Mouse (Mus musculus) limb, embryonic 15.5 days (tissue): ENCODE measurements at regions not wholly inside any gene's neighbourhood (a gene's known extent, or its start where the extent isn't known, plus 50 kb on each side); places are given as distances from the start of the nearest gene placed in this dataset.

Experiments used
- ATAC-seq: fragments of 200-750 bp; cut with Nextera tagmentation; 2 replicates; pipeline ENCODE4 v1.8.0; 2017; ENCODE audit warnings: low read depth, moderate TSS enrichment; ENCODE audit not compliant: insufficient number of reproducible peaks, low FRiP score, low TSS enrichment
- H3K27ac ChIP-seq: fragments of 300-500 bp; sonication (generic); 2 replicates; pipeline ENCODE4 v1.5.1; 2015; ENCODE audit warnings: moderate library complexity, mild to moderate bottlenecking, inconsistent platforms
- H3K27me3 ChIP-seq: fragments of 300-500 bp; sonication (generic); 2 replicates; pipeline ENCODE4 v1.6.1; 2015; ENCODE audit warnings: inconsistent platforms
- H3K36me3 ChIP-seq: fragments of 300-500 bp; sonication (generic); 2 replicates; pipeline ENCODE4 v1.6.1; 2015; ENCODE audit warnings: inconsistent platforms
- H3K4me1 ChIP-seq: fragments of 300-500 bp; sonication (generic); 2 replicates; pipeline ENCODE4 v1.6.1; 2015; ENCODE audit warnings: inconsistent platforms
- H3K4me2 ChIP-seq: fragments of 300-500 bp; sonication (generic); 2 replicates; pipeline ENCODE4 v1.6.1; 2015; ENCODE audit warnings: mild to moderate bottlenecking, inconsistent platforms
- H3K4me3 ChIP-seq: fragments of 300-500 bp; sonication (generic); 2 replicates; pipeline ENCODE4 v1.5.1; 2015; ENCODE audit warnings: mild to moderate bottlenecking, inconsistent platforms
- H3K9ac ChIP-seq: fragments of 300-500 bp; sonication (generic); 2 replicates; pipeline ENCODE4 v1.6.1; 2015; ENCODE audit warnings: inconsistent platforms
- H3K9me3 ChIP-seq: fragments of 300-500 bp; sonication (generic); 2 replicates; pipeline ENCODE4 v1.6.1; 2016; ENCODE audit warnings: inconsistent platforms
- WGBS: fragments of 180-500 bp; shearing (Covaris S2); methylation state at CpG from one replicate; pipeline ENCODE4 v1.1.7; 2015; 5-methylcytosine and 5-hydroxymethylcytosine counted together

GRCm38 (mm10) chr9:115665337-115666004 is 243.8 kb upstream of the Gadl1 start:
- Histone ChIP-seq H3K4me3 (no peak overlapping the region), H3K9ac (no peak overlapping the region), H3K9me3 (no peaks in the 10 kb centered on the region), H3K36me3 (no peaks in the 10 kb centered on the region), H3K4me2 (no peak overlapping the region), H3K27ac (no peak overlapping the region), H3K4me1 (no peaks in the 10 kb centered on the region), H3K27me3 (no peaks in the 10 kb centered on the region)
- ATAC-seq = no peak
- WGBS = 52% methylated on average over 5 of the region's 5 CpGs

GRCm38 (mm10) chr9:115666530-115666929 is 242.7 kb upstream of the Gadl1 start:
- no peak for ATAC-seq
- H3K27me3 ChIP-seq = no peaks in the 10 kb centered on the region
- no peaks in the 10 kb centered on the region for H3K9me3 ChIP-seq
- H3K36me3 ChIP-seq = no peaks in the 10 kb centered on the region
- no peak overlapping the region for H3K9ac ChIP-seq
- no peak overlapping the region for H3K27ac ChIP-seq
- no peaks in the 10 kb centered on the region for H3K4me1 ChIP-seq
- H3K4me2 ChIP-seq = no peak overlapping the region
- no peak overlapping the region for H3K4me3 ChIP-seq
- 79% methylated on average over 3 of the region's 3 CpGs for WGBS

DNA sequence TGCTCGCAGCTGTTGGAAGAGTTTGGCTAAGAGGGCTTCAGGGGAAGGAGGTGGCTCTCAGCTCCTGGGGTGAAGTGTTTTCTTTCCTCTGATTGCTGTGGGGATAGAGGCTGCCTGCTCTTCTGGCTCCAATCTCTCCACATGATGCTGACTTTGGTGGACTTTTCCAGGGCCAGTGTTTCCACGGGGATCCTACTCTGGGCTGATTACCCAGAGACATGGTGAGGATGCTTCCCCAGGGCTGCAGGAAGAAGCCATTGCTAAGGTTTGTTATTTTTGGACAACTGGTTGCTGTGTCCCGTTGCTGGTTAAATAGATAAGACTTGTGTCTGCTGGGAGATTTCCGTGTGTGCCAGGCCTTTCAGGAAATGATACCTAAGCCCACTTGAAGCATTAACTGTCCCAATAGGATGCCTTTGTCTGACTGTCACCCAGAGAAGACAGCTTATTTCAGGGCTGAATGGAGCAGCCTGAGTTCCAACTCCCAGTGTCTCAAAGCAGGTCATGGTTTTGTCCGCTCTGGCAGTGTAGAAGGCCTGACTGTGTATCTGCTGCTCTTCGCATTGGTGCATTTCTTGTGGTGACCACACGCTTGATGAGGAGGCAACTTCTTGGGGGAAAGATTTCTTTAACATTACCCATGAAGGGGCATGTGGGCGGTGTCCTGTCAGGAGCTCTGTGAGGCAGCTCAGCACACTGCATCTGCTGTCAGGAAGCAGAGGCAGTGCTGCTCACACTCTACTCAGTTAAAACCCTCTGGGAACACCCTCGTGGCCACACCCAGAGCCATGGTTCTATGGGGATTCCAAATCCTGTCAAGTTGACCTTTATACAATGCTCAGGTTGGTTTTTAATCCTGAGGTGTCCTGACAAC is 228.3 kb upstream of the Gadl1 start:
- Histone ChIP-seq H3K9ac (no peak overlapping the region), H3K4me2 (no peak overlapping the region), H3K4me1 (no peaks in the 10 kb centered on the region), H3K36me3 (no peaks in the 10 kb centered on the region), H3K27me3 (no peaks in the 10 kb centered on the region), H3K27ac (no peak overlapping the region), H3K4me3 (no peak overlapping the region), H3K9me3 (no peaks in the 10 kb centered on the region)
- WGBS = 74% methylated on average over 9 of the region's 9 CpGs
- no peak for ATAC-seq

DNA sequence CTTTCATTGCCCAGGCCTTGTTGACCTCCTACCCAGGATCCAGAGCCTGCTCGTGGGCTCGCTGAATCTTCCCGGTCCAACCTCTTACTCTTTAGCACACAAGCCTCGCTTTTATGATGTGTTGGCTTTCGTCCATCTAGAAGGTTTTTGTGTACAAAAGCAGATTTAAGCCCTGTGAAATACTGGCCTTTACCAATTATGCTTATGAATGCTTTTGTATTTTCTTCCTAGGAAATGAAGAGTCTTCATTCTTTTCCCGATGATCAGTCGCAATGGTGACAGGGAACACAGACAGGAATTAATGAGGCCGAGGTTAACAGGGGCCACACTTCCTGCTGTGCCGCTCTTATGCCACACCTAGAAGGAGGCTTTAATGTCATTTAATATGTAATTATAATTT is 227.4 kb upstream of the Gadl1 start:
- no peaks in the 10 kb centered on the region for H3K9me3 ChIP-seq
- 36% methylated on average over 9 of the region's 9 CpGs for WGBS
- H3K9ac ChIP-seq = no peak overlapping the region
- H3K36me3 ChIP-seq = no peaks in the 10 kb centered on the region
- ATAC-seq = no peak
- H3K4me2 ChIP-seq = no peak overlapping the region
- no peaks in the 10 kb centered on the region for H3K4me1 ChIP-seq
- H3K27me3 ChIP-seq = no peaks in the 10 kb centered on the region
- no peak overlapping the region for H3K27ac ChIP-seq
- no peak overlapping the region for H3K4me3 ChIP-seq

- Histone ChIP-seq H3K4me3 (no peak overlapping the region), H3K4me1 (no peaks in the 10 kb centered on the region), H3K27me3 (no peaks in the 10 kb centered on the region), H3K9me3 (no peaks in the 10 kb centered on the region), H3K27ac (no peak overlapping the region), H3K4me2 (no peak overlapping the region), H3K36me3 (no peaks in the 10 kb centered on the region), H3K9ac (no peak overlapping the region)
- no peak for ATAC-seq
Observed at GRCm38 (mm10) chr9:115683951-115684350, 225.3 kb upstream of the Gadl1 start.

GRCm38 (mm10) chr9:115686605-115687004 is 222.7 kb upstream of the Gadl1 start:
- no peak overlapping the region for H3K4me2 ChIP-seq
- 83% methylated on average over 5 of the region's 5 CpGs for WGBS
- no peaks in the 10 kb centered on the region for H3K4me1 ChIP-seq
- H3K36me3 ChIP-seq = no peaks in the 10 kb centered on the region
- no peak overlapping the region for H3K4me3 ChIP-seq
- no peaks in the 10 kb centered on the region for H3K27me3 ChIP-seq
- H3K9ac ChIP-seq = no peak overlapping the region
- H3K9me3 ChIP-seq = no peaks in the 10 kb centered on the region
- no peak for ATAC-seq
- no peak overlapping the region for H3K27ac ChIP-seq

- Histone ChIP-seq H3K9me3 (no peaks in the 10 kb centered on the region), H3K4me1 (no peaks in the 10 kb centered on the region), H3K27ac (no peak overlapping the region), H3K4me2 (no peak overlapping the region), H3K27me3 (no peaks in the 10 kb centered on the region), H3K9ac (no peak overlapping the region), H3K36me3 (no peaks in the 10 kb centered on the region), H3K4me3 (no peak overlapping the region)
- ATAC-seq = no peak
- 58% methylated on average over 2 of the region's 2 CpGs for WGBS
Observed at GRCm38 (mm10) chr9:115692837-115693236, 216.4 kb upstream of the Gadl1 start.

- no peak overlapping the region for H3K27ac ChIP-seq
- H3K4me1 ChIP-seq = no peaks in the 10 kb centered on the region
- H3K36me3 ChIP-seq = no peaks in the 10 kb centered on the region
- no peak overlapping the region for H3K4me2 ChIP-seq
- ATAC-seq = no peak
- 89% methylated on average over 7 of the region's 7 CpGs for WGBS
- H3K4me3 ChIP-seq = no peak overlapping the region
- H3K9me3 ChIP-seq = no peaks in the 10 kb centered on the region
- no peak overlapping the region for H3K9ac ChIP-seq
- H3K27me3 ChIP-seq = no peaks in the 10 kb centered on the region
Observed at GRCm38 (mm10) chr9:115703791-115704190, 205.5 kb upstream of the Gadl1 start.

DNA sequence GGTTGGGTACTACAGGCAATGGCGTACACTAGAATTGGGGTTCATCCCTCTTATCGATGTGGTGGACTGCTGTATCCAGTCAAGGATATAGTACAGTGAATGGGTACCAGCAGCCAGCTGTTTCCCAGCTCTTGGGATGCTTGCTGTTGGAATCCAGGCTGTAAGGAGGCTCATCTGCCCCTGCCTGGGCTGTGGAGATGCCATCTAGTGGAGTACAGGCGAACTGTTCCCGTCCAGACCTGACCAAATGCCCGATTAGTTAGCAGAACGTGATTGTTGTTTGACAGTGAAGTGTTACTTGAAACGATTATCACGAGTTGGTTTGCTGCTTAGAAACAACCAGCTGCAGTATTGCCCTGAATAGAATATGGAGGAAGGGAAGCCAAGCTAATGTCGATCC is 205.0 kb upstream of the Gadl1 start:
- H3K9me3 ChIP-seq = no peaks in the 10 kb centered on the region
- WGBS = 30% methylated on average over 9 of the region's 9 CpGs
- no peaks in the 10 kb centered on the region for H3K27me3 ChIP-seq
- no peak overlapping the region for H3K27ac ChIP-seq
- H3K4me1 ChIP-seq = no peaks in the 10 kb centered on the region
- no peak overlapping the region for H3K9ac ChIP-seq
- H3K36me3 ChIP-seq = no peaks in the 10 kb centered on the region
- H3K4me3 ChIP-seq = no peak overlapping the region
- no peak overlapping the region for H3K4me2 ChIP-seq
- ATAC-seq = no peak

GRCm38 (mm10) chr9:115705761-115706160 is 203.5 kb upstream of the Gadl1 start:
- Histone ChIP-seq H3K27ac (no peak overlapping the region), H3K36me3 (no peaks in the 10 kb centered on the region), H3K4me1 (no peaks in the 10 kb centered on the region), H3K4me2 (no peak overlapping the region), H3K9ac (no peak overlapping the region), H3K4me3 (no peak overlapping the region), H3K9me3 (no peaks in the 10 kb centered on the region), H3K27me3 (no peaks in the 10 kb centered on the region)
- no peak for ATAC-seq
- WGBS = 89% methylated on average over 6 of the region's 6 CpGs

DNA sequence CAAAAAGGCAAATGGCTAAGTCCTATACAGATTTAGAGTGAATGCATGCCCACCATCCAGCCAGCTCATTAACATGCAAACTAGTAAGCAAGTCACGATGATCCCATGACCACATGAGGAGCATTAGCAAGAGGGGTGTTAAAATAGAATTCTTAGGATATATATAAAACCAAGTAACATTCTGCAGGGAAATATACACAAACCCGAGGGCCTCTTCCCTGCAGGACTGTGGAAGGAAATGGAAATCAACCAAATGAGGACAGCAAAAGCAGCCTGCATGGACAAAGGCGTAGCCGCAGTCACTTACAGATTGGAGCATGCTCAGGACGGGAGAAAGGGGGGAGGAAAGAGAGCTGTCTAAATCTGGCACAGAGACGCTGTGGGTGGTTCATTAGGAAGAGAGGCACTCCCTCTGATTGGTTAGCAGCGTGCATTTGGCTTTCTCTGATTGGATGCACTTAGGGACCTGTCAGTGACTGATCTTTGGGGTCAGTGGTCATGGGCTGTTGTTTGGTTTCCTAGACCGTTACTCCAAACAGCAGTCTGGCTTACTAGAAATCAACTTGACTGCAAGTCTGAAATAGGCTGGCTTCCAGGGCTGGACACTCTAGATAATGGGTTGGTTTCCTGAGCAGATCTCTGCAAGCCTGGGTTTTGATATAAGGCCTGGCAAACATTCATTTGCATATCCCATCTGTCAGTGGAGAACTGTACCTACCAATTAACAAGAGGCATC is 200.9 kb upstream of the Gadl1 start:
- ATAC-seq = no peak
- Histone ChIP-seq H3K27ac (no peak overlapping the region), H3K9ac (no peak overlapping the region), H3K4me3 (no peak overlapping the region), H3K36me3 (no peaks in the 10 kb centered on the region), H3K9me3 (no peaks in the 10 kb centered on the region), H3K27me3 (no peaks in the 10 kb centered on the region), H3K4me2 (no peak overlapping the region), H3K4me1 (no peaks in the 10 kb centered on the region)
- 43% methylated on average over 8 of the region's 8 CpGs for WGBS
